Mouse (Mus musculus) cerebellum, adult 2 months (tissue): ENCODE results near the gene Zdhhc4. TPM values are rescaled to one million over a fixed set of nuclear protein-coding genes. Genes with fewer than 3 reads are reported as not detected.

Source experiments
- DNase-seq, 2 experiments: peaks; one replicate each; pipeline ENCODE4 v3.0.0; 2021
- H3K27ac ChIP-seq: fragments of 200-500 bp; 2 replicates; pipeline ENCODE4 v1.5.1; 2012; ENCODE audit warnings: low read length, control low read depth, inconsistent platforms; ENCODE audit not compliant: insufficient read depth
- H3K27me3 ChIP-seq: fragments of 200-500 bp; 2 replicates; pipeline ENCODE4 v1.6.1; 2012; ENCODE audit warnings: inconsistent platforms, mild to moderate bottlenecking, low read length, moderate library complexity; ENCODE audit not compliant: control insufficient read depth, insufficient read depth
- H3K4me1 ChIP-seq: fragments of 200-500 bp; 2 replicates; pipeline ENCODE4 v1.6.1; 2011; ENCODE audit warnings: low read length; ENCODE audit not compliant: control insufficient read depth, insufficient read depth
- H3K4me3 ChIP-seq: fragments of 200-500 bp; replicated peaks from 2 replicates; pipeline ENCODE3; 2011; ENCODE audit warnings: mild to moderate bottlenecking, low read depth, low read length, control low read depth; ENCODE audit not compliant: insufficient read depth
- CTCF ChIP-seq: fragments of 200-500 bp; IDR thresholded peaks from 2 replicates; pipeline ENCODE4 v1.5.1; 2011; ENCODE audit warnings: low read depth, mild to moderate bottlenecking, control low read depth, low read length, moderate library complexity, borderline replicate concordance; ENCODE audit not compliant: insufficient read depth
- POLR2A ChIP-seq: fragments of 200-500 bp; IDR thresholded peaks from 2 replicates; pipeline ENCODE4 v1.6.1; 2011; ENCODE audit warnings: low read length, control low read depth, borderline replicate concordance; ENCODE audit not compliant: insufficient read depth
- WGBS: fragments of 180-500 bp; shearing (Covaris S2); methylation state at CpG from one replicate; pipeline ENCODE4 v1.1.7; 2018; 5-methylcytosine and 5-hydroxymethylcytosine counted together
- polyA plus RNA-seq: library from polyadenylated mRNA; depleted of rRNA; stranded (reverse); fragments of >200 nt; gene quantifications from 2 replicates; pipeline ENCODE4 v1.2.3, GENCODE M21; 2012

Zdhhc4 gene
- polyA plus RNA-seq, 1 experiment = 68.3 TPM

- 5% methylated on average over 19 of the region's 19 CpGs for WGBS
- Histone ChIP-seq H3K4me3 (no peak overlapping the region), H3K4me1 (no peaks in the 10 kb centered on the region), H3K27me3 (peaks cover 2% of the 10 kb centered on the region; the same call in 1 of the 2 replicates), H3K27ac (no peak overlapping the region)
- TF ChIP-seq CTCF = no peak
- no peak for TF ChIP-seq POLR2A
- DNase-seq = no peak
Measured at GRCm38 (mm10) chr5:143292879-143293278, 36.2 kb downstream of the Zdhhc4 start.

GRCm38 (mm10) chr5:143289299-143289698 is 39.8 kb downstream of the Zdhhc4 start:
- no peak overlapping the region for H3K4me3 ChIP-seq
- no peak for DNase-seq
- H3K27ac ChIP-seq = no peak overlapping the region
- TF ChIP-seq CTCF (no peak), POLR2A (no peak)
- peaks cover 2% of the 10 kb centered on the region; the same call in 1 of the 2 replicates for H3K27me3 ChIP-seq
- whole genome bisulfite sequencing = 64% methylated on average over 9 of the region's 9 CpGs
- no peaks in the 10 kb centered on the region for H3K4me1 ChIP-seq

GRCm38 (mm10) chr5:143288378-143288911 is 40.6 kb downstream of the Zdhhc4 start:
- Histone ChIP-seq H3K4me3 (peak overlapping the region; percentile 57), H3K27ac (no peak overlapping the region), H3K27me3 (peaks cover 2% of the 10 kb centered on the region; the same call in 1 of the 2 replicates), H3K4me1 (no peaks in the 10 kb centered on the region)
- TF ChIP-seq CTCF (no peak), POLR2A (no peak)
- no peak for DNase-seq
- WGBS = 43% methylated on average over 9 of the region's 9 CpGs

GRCm38 (mm10) chr5:143287774-143288328 is 41.2 kb downstream of the Zdhhc4 start:
- 6% methylated on average over 48 of the region's 48 CpGs for WGBS
- Histone ChIP-seq H3K4me3 (peak overlapping the region; percentile 57), H3K27me3 (no peaks in the 10 kb centered on the region), H3K27ac (no peak overlapping the region), H3K4me1 (no peaks in the 10 kb centered on the region)
- TF ChIP-seq CTCF (no peak), POLR2A (0 out of 2 replicates have a peak, but pooled peaks have one; percentile 12)
- DNase-seq = peak; percentile 55 to 69

- Histone ChIP-seq H3K27ac (no peak overlapping the region), H3K4me3 (no peak overlapping the region), H3K27me3 (no peaks in the 10 kb centered on the region), H3K4me1 (no peaks in the 10 kb centered on the region)
- no peak for TF ChIP-seq POLR2A
- TF ChIP-seq CTCF = peak; percentile 43; the same call in 1 of the 2 replicates
- WGBS = 51% methylated on average over 6 of the region's 6 CpGs
- DNase-seq = no peak
Measured at GRCm38 (mm10) chr5:143284762-143285161, 44.3 kb downstream of the Zdhhc4 start.

GRCm38 (mm10) chr5:143279247-143279646 is 49.8 kb downstream of the Zdhhc4 start:
- WGBS = 48% methylated on average over 10 of the region's 10 CpGs
- no peaks in the 10 kb centered on the region for H3K4me1 ChIP-seq
- H3K4me3 ChIP-seq = no peak overlapping the region
- no peaks in the 10 kb centered on the region for H3K27me3 ChIP-seq
- H3K27ac ChIP-seq = no peak overlapping the region
- no peak for DNase-seq
- TF ChIP-seq POLR2A (no peak), CTCF (no peak)

GRCm38 (mm10) chr5:143275761-143276160 is 53.3 kb downstream of the Zdhhc4 start:
- Histone ChIP-seq H3K4me3 (no peak overlapping the region), H3K27ac (no peak overlapping the region), H3K4me1 (peaks cover 5% of the 10 kb centered on the region), H3K27me3 (no peaks in the 10 kb centered on the region)
- 13% methylated on average over 5 of the region's 5 CpGs for WGBS
- TF ChIP-seq POLR2A = no peak
- no peak for TF ChIP-seq CTCF
- DNase-seq = no peak

GRCm38 (mm10) chr5:143272540-143273330 is 56.3 kb downstream of the Zdhhc4 start:
- WGBS = 36% methylated on average over 16 of the region's 16 CpGs
- TF ChIP-seq CTCF = no peak
- no peak for TF ChIP-seq POLR2A
- H3K4me3 ChIP-seq = no peak overlapping the region
- no peak for DNase-seq
- no peak overlapping the region for H3K27ac ChIP-seq
- H3K27me3 ChIP-seq = no peaks in the 10 kb centered on the region
- peaks cover 12% of the 10 kb centered on the region for H3K4me1 ChIP-seq
